Mouse (Mus musculus) kidney, postnatal 36 days (tissue): ENCODE measurements at regions not wholly inside any gene's neighbourhood (a gene's known extent, or its start where the extent isn't known, plus 50 kb on each side); places are given as distances from the start of the nearest gene placed in this dataset.
"Not testable (repeated sequence)": the region's sequence is repeated elsewhere in the genome, so short reads cannot be mapped to it uniquely, and the experiment has no call there.

ENCODE experiments used
- DNase-seq, 2 experiments: peaks; one replicate each; pipeline ENCODE4 v3.0.0; 2021 to 2022; ENCODE audit warnings: mixed read lengths in 2 of 2

GRCm38 (mm10) chr7:82047456-82047855, 55.4 kb upstream of the Bnc1 start:
- peak; percentile 21 to 29 for DNase-seq

GRCm38 (mm10) chr7:82053411-82053810, 61.3 kb upstream of the Bnc1 start:
- no peak for DNase-seq

- peak in 1 of 2 experiments; percentile 14 for DNase-seq
These were observed 64.6 kb upstream of the Bnc1 start for GRCm38 (mm10) chr7:82056551-82057230.

- DNase-seq = no peak
These were observed 71.3 kb upstream of the Bnc1 start for GRCm38 (mm10) chr7:82063407-82063806.

- DNase-seq = no peak
These were observed 77.7 kb upstream of the Bnc1 start for GRCm38 (mm10) chr7:82069629-82070450.

GRCm38 (mm10) chr7:82070946-82071727, 79.0 kb upstream of the Bnc1 start:
- no peak for DNase-seq

GRCm38 (mm10) chr7:82075359-82075758, 83.3 kb upstream of the Bnc1 start:
- no peak for DNase-seq

GRCm38 (mm10) chr7:82081851-82082250, 89.8 kb upstream of the Bnc1 start:
- no peak for DNase-seq

GRCm38 (mm10) chr7:82082883-82083282, 90.8 kb upstream of the Sh3gl3 start:
- no peak for DNase-seq

- no peak for DNase-seq
These were observed 89.2 kb upstream of the Sh3gl3 start for GRCm38 (mm10) chr7:82084473-82084872.

- no peak for DNase-seq
These were observed 88.4 kb upstream of the Sh3gl3 start for GRCm38 (mm10) chr7:82085205-82085604.

GRCm38 (mm10) chr7:82098136-82098535, 75.5 kb upstream of the Sh3gl3 start:
- DNase-seq = no peak

- no peak for DNase-seq
These were observed 72.3 kb upstream of the Sh3gl3 start for GRCm38 (mm10) chr7:82101314-82101713.

- DNase-seq = no peak
These were observed 68.0 kb upstream of the Sh3gl3 start for GRCm38 (mm10) chr7:82105631-82106030.

GRCm38 (mm10) chr7:82109141-82109540, 64.5 kb upstream of the Sh3gl3 start:
- not testable (repeated sequence) for DNase-seq

GRCm38 (mm10) chr7:82109550-82109949, 64.1 kb upstream of the Sh3gl3 start:
- no peak for DNase-seq

GRCm38 (mm10) chr7:82109977-82110376, 63.7 kb upstream of the Sh3gl3 start:
- DNase-seq = no peak

- no peak for DNase-seq
These were observed 61.6 kb upstream of the Sh3gl3 start for GRCm38 (mm10) chr7:82112046-82112445.

- no peak for DNase-seq
These were observed 58.0 kb upstream of the Sh3gl3 start for GRCm38 (mm10) chr7:82115646-82116045.

- peak; percentile 77 to 90 for DNase-seq
These were observed 54.4 kb upstream of the Sh3gl3 start for GRCm38 (mm10) chr7:82119266-82119665.

GRCm38 (mm10) chr7:82119866-82120265, 53.8 kb upstream of the Sh3gl3 start:
- no peak for DNase-seq

- peak; percentile 51 to 82 for DNase-seq
These were observed 51.9 kb upstream of the Sh3gl3 start for GRCm38 (mm10) chr7:82121746-82122145.
